Mouse (Mus musculus) bone marrow, adult 2 months (tissue): ENCODE data around the gene Cyp2j12.
"Not testable (repeated sequence)": the region's sequence is repeated elsewhere in the genome, so short reads cannot be mapped to it uniquely, and the experiment has no call there.

Experiments used
- CTCF ChIP-seq: fragments of 200-500 bp; IDR thresholded peaks from 2 replicates; pipeline ENCODE4 v1.5.1; 2011; ENCODE audit warnings: low read length, control low read depth; ENCODE audit not compliant: control insufficient read depth, insufficient read depth
- POLR2A ChIP-seq: fragments of 200-500 bp; IDR thresholded peaks from 2 replicates; pipeline ENCODE4 v1.6.1; 2011; ENCODE audit warnings: low read depth, mild to moderate bottlenecking, control low read depth, low read length, borderline replicate concordance; ENCODE audit not compliant: control insufficient read depth

DNA sequence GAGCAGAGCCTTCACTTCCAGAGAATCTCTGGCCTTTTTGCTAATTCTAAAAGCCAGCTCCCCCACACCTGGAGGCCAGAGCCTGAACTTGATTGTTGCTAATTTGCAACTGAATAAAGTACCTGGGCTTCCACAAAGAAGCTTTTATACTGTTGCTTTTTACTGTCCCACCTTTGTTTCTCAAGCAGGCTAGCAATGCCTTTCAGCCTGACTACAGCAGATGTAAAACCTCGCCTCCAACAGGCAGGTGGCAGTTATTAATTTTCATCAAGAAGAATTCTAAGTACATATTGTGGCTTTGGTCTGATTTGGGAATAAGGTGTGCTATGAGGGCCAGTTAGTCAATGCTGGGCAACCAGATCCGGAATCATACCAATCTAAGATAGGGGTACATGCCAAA, 47.7 kb upstream of the Cyp2j12 start:
- not testable (repeated sequence) for TF ChIP-seq CTCF, POLR2A
